Mouse (Mus musculus): Measurements from ENCODE around the gene Acot8.

Acot8 gene

DNA sequence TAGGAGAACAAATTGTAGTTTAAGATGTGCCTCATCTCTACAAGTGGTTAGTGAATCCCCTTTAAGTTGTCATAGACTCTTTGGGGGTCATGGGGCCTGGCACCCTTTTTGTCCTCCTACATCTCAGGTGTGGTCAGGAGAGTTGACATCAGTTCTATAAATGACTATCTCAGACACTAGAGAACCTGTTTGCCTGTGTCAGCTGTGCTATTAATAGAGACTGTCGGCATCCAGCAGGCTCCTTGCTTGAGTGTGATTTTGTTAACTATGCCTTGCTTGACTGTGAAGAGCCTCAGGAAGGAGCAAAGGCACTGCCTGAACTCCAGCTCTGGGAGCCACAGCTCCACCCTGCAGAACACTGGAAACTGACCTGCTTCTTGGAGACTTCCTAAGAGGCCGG is 49.9 kb downstream of the Acot8 start:
- DNase-seq (ENCODE audit: low read depth): no peak

GRCm38 (mm10) chr2:164754105-164754504 is 50.6 kb downstream of the Acot8 start:
- DNase-seq (ENCODE audit: low read depth): peak; percentile 65

- no peak for DNase-seq (ENCODE audit: low read depth)
Measured at GRCm38 (mm10) chr2:164752454-164752853, 52.2 kb downstream of the Acot8 start.

GRCm38 (mm10) chr2:164748991-164749390 is 55.7 kb downstream of the Acot8 start:
- DNase-seq (ENCODE audit: low read depth): no peak

DNA sequence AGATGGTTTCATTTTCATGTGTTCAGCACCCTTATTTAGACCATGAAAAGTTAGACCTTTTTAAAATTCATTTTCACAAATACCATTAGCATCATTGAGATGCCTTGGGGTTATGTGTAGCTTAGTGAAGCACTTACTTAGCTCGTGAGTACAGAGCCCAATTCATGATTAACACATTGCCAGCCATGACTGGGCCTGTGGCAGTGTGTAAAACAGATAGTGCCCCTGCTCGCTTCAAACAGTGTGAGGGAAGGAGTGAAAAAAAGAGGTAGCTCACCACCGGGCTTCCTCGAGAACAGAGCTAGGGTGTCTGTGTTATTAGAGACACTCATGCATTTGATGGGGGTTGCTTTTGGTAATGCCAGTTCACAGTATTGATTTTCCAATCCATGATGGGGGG is 56.5 kb downstream of the Acot8 start:
- DNase-seq (ENCODE audit: low read depth): no peak

DNA sequence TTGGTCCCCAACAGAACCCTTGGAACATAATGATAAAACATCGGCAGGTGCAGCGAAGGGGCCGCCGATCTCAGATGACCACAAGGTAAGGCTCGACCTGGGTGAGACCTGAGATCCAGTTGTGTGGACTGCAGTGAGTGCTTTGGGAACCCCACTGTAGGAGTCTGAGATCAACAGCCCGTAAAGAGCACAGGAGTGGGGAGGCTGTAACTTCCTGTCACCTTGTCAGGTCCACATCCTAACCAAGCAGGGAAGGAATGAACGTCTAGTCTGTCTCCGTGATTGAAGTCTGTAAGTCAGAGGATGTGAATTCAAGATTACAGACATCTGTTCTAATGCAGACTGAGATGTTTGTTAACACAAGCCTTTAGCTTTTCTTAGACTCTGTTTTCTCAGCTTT is 58.0 kb downstream of the Acot8 start:
- no peak for DNase-seq (ENCODE audit: low read depth)

DNA sequence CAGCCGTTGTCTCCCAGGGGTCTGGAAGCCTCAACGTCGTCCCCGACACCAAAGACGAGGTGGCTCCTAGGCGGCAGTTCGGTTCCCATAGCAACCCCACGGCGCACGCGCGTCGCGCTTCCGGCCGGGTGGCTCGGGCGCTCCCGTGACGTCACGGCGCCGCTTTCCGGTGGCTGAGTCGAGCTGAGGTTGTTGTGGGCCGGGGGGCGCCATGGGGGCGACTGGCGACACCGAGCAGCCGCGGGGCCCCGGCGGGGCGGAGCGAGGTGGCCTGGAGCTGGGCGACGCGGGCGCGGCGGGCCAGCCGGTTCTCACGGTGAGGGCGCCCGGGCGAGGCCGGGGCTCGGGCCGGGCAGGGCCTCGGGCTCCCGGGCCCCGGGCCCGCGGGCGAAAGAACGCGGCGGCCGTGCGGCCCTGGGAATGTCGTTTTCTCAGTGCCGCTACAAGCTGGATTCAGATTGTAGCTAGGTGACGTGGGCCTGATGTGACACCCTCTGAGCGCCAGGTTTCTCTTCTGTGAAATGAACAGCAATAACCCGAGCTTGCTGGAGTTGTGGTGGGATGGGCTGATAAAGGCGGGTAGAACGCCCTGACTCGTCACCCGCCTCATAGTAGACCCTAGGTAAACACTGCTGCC is 58.7 kb downstream of the Acot8 start, which contains the start of the genes Wfdc3 and Dnttip1:
Gene Wfdc3 (minus strand): TSS at position 89 of the 637 bp plus-strand sequence.
Gene Dnttip1 (plus strand): TSS at position 141 of the 637 bp plus-strand sequence.
- DNase-seq (ENCODE audit: low read depth): peak; percentile 84

DNA sequence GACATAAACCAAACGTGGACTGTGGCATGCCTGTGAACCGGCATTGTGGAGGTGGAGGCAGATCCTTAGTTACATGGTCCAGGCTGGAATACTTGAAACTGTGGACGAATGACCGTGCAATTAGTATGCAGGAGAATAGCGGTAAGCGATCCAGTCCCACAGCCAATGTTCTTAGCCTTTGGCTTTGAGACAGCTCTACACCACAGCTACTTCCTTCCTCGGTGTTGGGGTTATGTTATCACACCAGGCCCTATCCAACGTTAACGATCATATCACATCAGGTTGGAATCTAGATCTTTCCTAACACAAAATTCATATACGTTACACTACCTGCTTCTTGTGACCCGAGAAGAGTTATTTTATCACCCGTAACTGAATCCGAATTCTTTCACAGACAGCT is 59.7 kb downstream of the Acot8 start:
- DNase-seq (ENCODE audit: low read depth): peak; percentile 76

Measured in 416B (cell line).